Mouse (Mus musculus) C2C12 (cell line): ENCODE measurements around the gene Ism2.

Source experiments
- CTCF ChIP-seq: IDR thresholded peaks from one replicate; pipeline ENCODE4 v1.5.1; 2011; ENCODE audit not compliant: control insufficient read depth, insufficient read depth, insufficient read length
- MYOG ChIP-seq: IDR thresholded peaks from one replicate; pipeline ENCODE4 v1.6.1; 2011; ENCODE audit not compliant: control insufficient read depth, insufficient read length; ENCODE audit errors: extremely low read depth

- no peak for TF ChIP-seq MYOG
- TF ChIP-seq CTCF, result no peak
Observed at GRCm38 (mm10) chr12:87317951-87318350, 18.4 kb upstream of the Ism2 start.
